Mouse (Mus musculus) stomach, postnatal 0 days (tissue): Measurements from ENCODE around the gene Il17d. TPM values are rescaled to one million over a fixed set of nuclear protein-coding genes. Genes with fewer than 3 reads are reported as not detected.

Experiments
- ATAC-seq: fragments of 200-750 bp; cut with Nextera tagmentation; 2 replicates; pipeline ENCODE4 v1.8.0; 2017; ENCODE audit not compliant: low FRiP score, low TSS enrichment
- DNase-seq: peaks from one replicate; pipeline ENCODE4 v3.0.0-alpha.2; 2016; ENCODE audit warnings: low spot score
- H3K27ac ChIP-seq: fragments of 300-500 bp; sonication (generic); replicated peaks from 2 replicates; pipeline ENCODE4 v1.5.1; 2014; ENCODE audit warnings: mild to moderate bottlenecking, control low read depth
- H3K27me3 ChIP-seq: fragments of 300-500 bp; sonication (generic); 2 replicates; pipeline ENCODE4 v1.6.1; 2014; ENCODE audit warnings: low read length; ENCODE audit not compliant: control insufficient read depth, insufficient read depth
- H3K36me3 ChIP-seq: fragments of 300-500 bp; sonication (generic); 2 replicates; pipeline ENCODE4 v1.6.1; 2014; ENCODE audit warnings: low read length, mixed read lengths; ENCODE audit not compliant: control insufficient read depth, insufficient read depth
- H3K4me1 ChIP-seq: fragments of 300-500 bp; sonication (generic); replicated peaks from 2 replicates; pipeline ENCODE4 v1.6.1; 2014; ENCODE audit warnings: antibody characterized with exemption; ENCODE audit not compliant: control insufficient read depth, insufficient read depth
- H3K4me2 ChIP-seq: fragments of 300-500 bp; sonication (generic); replicated peaks from 2 replicates; pipeline ENCODE4 v1.6.1; 2014; ENCODE audit warnings: low read depth, mild to moderate bottlenecking, control low read depth, moderate library complexity
- H3K4me3 ChIP-seq: fragments of 300-500 bp; sonication (generic); 2 replicates; pipeline ENCODE4 v1.5.1; 2014; ENCODE audit warnings: low read depth, low read length, control low read depth
- H3K9ac ChIP-seq: fragments of 300-500 bp; sonication (generic); 2 replicates; pipeline ENCODE4 v1.6.1; 2014; ENCODE audit warnings: mild to moderate bottlenecking, low read length, control low read depth, mixed read lengths
- H3K9me3 ChIP-seq: fragments of 300-500 bp; sonication (generic); 2 replicates; pipeline ENCODE4 v1.6.1; 2016; ENCODE audit warnings: low read length; ENCODE audit not compliant: control insufficient read depth
- CTCF ChIP-seq: IDR thresholded peaks from 2 replicates; pipeline ENCODE4 v1.5.1; 2016; ENCODE audit warnings: antibody characterized with exemption, low read depth, mild to moderate bottlenecking, moderate library complexity
- EP300 ChIP-seq: optimal IDR thresholded peaks from 2 replicates; pipeline ENCODE3; 2016; ENCODE audit warnings: antibody characterized with exemption
- WGBS: fragments of 180-500 bp; shearing (Covaris S2); extraction: QIAGEN DNeasy Blood & Tissue Kit; methylation state at CpG from one replicate; pipeline ENCODE4 v1.1.7; 2014; 5-methylcytosine and 5-hydroxymethylcytosine counted together
- polyA plus RNA-seq: library from polyadenylated mRNA; unstranded; fragments of >200 nt; fragmentation: Nextera tagmentation; extraction: Ambion mirVana; gene quantifications from 2 replicates; pipeline ENCODE4 v1.2.1, GENCODE M21; 2015

Gene Il17d
- 8.5 and 10.6 TPM in 2 replicates for polyA plus RNA-seq

DNA sequence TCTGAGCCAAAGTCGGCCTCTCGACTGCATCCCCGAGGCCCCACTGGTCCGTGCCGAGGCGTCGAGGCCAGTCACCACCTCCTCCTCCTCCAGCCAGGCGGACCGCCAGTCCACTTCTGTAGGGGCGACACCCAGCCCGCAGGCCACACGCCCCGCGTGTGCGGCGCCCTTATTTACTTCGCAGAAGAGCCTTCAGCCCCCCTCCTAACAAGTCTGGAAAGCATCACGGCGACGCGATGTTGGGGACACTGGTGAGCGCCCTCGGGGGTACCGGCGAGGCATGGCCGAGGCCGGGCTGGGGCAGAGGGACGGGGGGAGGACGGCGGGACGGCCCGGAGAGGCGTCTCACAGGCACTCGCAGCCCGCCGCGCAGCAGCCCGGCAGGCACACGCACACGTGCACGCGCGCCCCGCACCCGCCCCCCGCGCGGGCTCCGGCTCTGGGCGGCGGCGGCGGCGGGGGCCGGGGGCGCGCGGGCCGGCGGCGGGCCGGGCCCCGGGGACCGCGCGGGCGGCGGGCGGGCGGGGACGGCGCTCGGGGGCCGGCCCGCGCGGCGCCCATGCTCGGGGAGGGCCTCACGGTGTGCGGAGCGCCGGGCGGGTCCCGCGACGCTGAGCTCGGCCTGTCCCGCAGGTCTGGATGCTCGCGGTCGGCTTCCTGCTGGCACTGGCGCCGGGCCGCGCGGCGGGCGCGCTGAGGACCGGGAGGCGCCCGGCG lies at the start of gene Il17d:
TSS of gene Il17d (plus strand) at position 107 of the 717 bp plus-strand sequence.
- Histone ChIP-seq H3K4me2 (peak within 1 kb of the TSS; percentile 88), H3K4me1 (no peaks in the 10 kb centered on the region), H3K4me3 (peak within 1 kb of the TSS; percentile 73), H3K27me3 (no peaks in the 10 kb centered on the region), H3K36me3 (no peaks in the 10 kb centered on the region), H3K9me3 (no peaks in the 10 kb centered on the region), H3K27ac (peak within 1 kb of the TSS; percentile 71), H3K9ac (peak within 1 kb of the TSS; percentile 76)
- peak; percentile 40 for ATAC-seq
- no peak for TF ChIP-seq EP300
- no peak for TF ChIP-seq CTCF
- DNase-seq = peak; percentile 58
- 1% methylated on average over 67 of the region's 104 CpGs for WGBS

GRCm38 (mm10) chr14:57475057-57475456 lies 49.5 kb upstream of the Il17d start:
- no peaks in the 10 kb centered on the region for H3K27me3 ChIP-seq
- H3K4me1 ChIP-seq = no peaks in the 10 kb centered on the region
- 74% methylated on average over 2 of the region's 2 CpGs for WGBS
- ATAC-seq (no peak), DNase-seq (no peak)
- H3K27ac ChIP-seq = no peak overlapping the region
- H3K4me3 ChIP-seq = no peak overlapping the region
- H3K4me2 ChIP-seq = no peak overlapping the region
- no peaks in the 10 kb centered on the region for H3K9me3 ChIP-seq
- no peak for TF ChIP-seq CTCF
- no peak for TF ChIP-seq EP300
- no peaks in the 10 kb centered on the region for H3K36me3 ChIP-seq
- H3K9ac ChIP-seq = no peak overlapping the region

GRCm38 (mm10) chr14:57482262-57482661 lies 42.3 kb upstream of the Il17d start:
- H3K4me2 ChIP-seq = no peak overlapping the region
- no peak overlapping the region for H3K27ac ChIP-seq
- no peaks in the 10 kb centered on the region for H3K36me3 ChIP-seq
- H3K9ac ChIP-seq = no peak overlapping the region
- no peaks in the 10 kb centered on the region for H3K27me3 ChIP-seq
- 90% methylated on average over 2 of the region's 2 CpGs for WGBS
- no peaks in the 10 kb centered on the region for H3K9me3 ChIP-seq
- H3K4me1 ChIP-seq = no peaks in the 10 kb centered on the region
- no peak overlapping the region for H3K4me3 ChIP-seq
- TF ChIP-seq EP300 (no peak), CTCF (no peak)
- ATAC-seq = no peak
- DNase-seq = no peak

DNA sequence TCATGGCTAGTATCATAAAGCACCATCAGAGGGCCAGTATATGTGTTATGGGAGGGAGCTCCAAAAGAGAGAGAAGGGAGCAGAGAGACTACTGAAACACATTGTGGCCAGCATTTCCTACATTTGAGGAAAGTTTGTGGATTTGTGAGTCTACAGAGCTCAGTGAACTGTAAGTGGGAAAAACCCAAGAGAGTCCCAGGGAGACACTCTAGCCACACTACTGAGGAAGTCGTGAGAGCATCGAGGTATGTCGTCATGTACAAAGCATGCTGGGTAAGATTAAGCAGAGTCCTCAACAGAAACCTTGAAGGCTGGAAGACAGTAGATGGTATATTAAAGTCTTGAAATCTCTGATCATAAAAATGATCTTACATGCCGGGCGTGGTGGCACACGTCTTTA lies 40.4 kb upstream of the Il17d start:
- no peaks in the 10 kb centered on the region for H3K9me3 ChIP-seq
- H3K36me3 ChIP-seq = no peaks in the 10 kb centered on the region
- WGBS = 90% methylated on average over 6 of the region's 6 CpGs
- H3K4me2 ChIP-seq = no peak overlapping the region
- H3K4me3 ChIP-seq = no peak overlapping the region
- H3K9ac ChIP-seq = no peak overlapping the region
- no peaks in the 10 kb centered on the region for H3K27me3 ChIP-seq
- no peak for ATAC-seq
- H3K4me1 ChIP-seq = no peaks in the 10 kb centered on the region
- no peak for TF ChIP-seq EP300
- TF ChIP-seq CTCF = no peak
- no peak overlapping the region for H3K27ac ChIP-seq
- no peak for DNase-seq

- Histone ChIP-seq H3K36me3 (no peaks in the 10 kb centered on the region), H3K4me1 (no peaks in the 10 kb centered on the region), H3K27me3 (no peaks in the 10 kb centered on the region), H3K4me3 (no peak overlapping the region), H3K4me2 (no peak overlapping the region), H3K9ac (no peak overlapping the region), H3K9me3 (no peaks in the 10 kb centered on the region), H3K27ac (no peak overlapping the region)
- TF ChIP-seq EP300 (no peak), CTCF (no peak)
- WGBS = 86% methylated on average over 3 of the region's 3 CpGs
- DNase-seq (no peak), ATAC-seq (no peak)
Measured at GRCm38 (mm10) chr14:57489696-57490095, 34.9 kb upstream of the Il17d start.

- 94% methylated on average over 2 of the region's 2 CpGs for WGBS
- no peaks in the 10 kb centered on the region for H3K36me3 ChIP-seq
- H3K4me1 ChIP-seq = no peaks in the 10 kb centered on the region
- H3K4me3 ChIP-seq = no peak overlapping the region
- H3K4me2 ChIP-seq = no peak overlapping the region
- no peaks in the 10 kb centered on the region for H3K27me3 ChIP-seq
- no peak for DNase-seq
- ATAC-seq = no peak
- H3K27ac ChIP-seq = no peak overlapping the region
- H3K9me3 ChIP-seq = no peaks in the 10 kb centered on the region
- no peak overlapping the region for H3K9ac ChIP-seq
- TF ChIP-seq CTCF = no peak
Measured at GRCm38 (mm10) chr14:57493840-57494239, 30.7 kb upstream of the Il17d start.
